Mouse (Mus musculus): ENCODE results near the gene 1700011L22Rik. TPM values are rescaled to one million over a fixed set of nuclear protein-coding genes. Genes with fewer than 3 reads are reported as not detected.

The 1700011L22Rik gene
- total RNA-seq, 2 experiments from 2014 or later: not detected

DNA sequence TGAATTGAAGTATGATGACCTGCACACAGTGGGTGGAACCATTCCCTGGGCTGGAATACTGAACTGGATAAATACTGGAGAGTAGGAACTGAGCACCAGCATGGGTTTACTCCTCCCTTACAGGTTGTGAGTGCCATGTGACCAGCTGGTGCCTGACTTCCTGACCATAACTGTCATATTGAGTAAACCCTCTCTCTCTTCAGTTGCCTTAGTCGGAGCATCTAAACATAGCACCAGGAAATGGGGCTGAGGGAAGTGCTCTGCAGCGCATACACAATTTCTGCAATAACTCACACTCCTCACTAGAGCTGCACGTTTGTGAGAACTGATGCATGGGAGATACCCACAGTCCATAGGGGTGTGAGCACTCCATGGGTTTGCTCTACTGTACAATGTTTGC, 9.1 kb downstream of the 1700011L22Rik start:
- no peak for DNase-seq

DNA sequence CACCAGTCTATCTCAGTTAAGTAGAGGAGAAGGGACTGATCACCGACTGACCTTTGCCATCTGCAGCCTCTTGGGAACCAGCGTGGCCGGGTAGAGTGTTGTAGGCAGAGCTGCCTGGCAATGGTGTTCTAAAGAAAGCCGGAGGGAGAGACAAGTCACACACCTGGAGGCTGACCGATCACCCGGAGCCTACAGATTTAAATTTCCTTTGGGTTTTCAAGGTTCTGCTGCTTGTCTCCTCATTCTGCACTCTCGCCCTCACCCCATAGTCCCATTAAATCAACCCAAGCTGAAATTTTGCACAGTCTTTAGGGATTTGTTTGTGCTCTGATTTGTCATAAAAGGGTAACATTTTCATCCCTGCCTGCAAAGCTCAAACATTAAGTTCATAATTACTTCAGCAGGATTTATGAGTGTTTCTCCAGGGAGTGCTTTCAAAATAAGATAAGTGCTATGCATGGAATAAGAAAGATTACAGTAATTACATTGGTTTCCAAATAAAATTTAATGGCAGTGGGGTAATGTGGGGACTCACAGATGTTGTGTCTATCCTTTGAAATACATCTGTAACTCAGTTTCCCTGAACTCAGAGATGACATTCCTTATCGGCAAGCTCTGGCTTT, 19.0 kb downstream of the 1700011L22Rik start:
- no peak for DNase-seq

- no peak for DNase-seq
Observed at GRCm38 (mm10) chr8:79227916-79228315, 20.5 kb downstream of the 1700011L22Rik start.

DNA sequence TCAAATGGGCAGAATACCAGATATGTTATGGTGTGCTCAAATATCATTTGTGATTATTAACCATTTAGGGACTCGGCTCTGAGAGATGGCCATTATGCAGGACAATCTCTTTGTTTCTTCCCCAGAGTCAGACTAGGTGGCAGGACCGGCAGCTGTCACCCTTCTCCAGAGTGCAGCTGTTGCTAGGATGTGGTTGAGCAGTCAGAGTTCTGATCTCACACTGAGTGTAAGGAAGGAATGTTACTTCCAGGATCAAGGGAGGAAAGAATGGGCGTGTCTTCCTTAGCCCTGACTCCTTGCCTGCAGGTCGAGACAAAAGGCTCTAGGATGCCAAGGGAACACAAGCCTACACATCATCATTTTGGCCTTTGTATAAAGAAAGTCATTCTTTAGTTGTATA, 21.2 kb downstream of the 1700011L22Rik start:
- DNase-seq: no peak

GRCm38 (mm10) chr8:79226046-79226445, 22.3 kb downstream of the 1700011L22Rik start:
- no peak for DNase-seq

- DNase-seq: peak in 1 of 2 experiments; percentile 60
Observed at GRCm38 (mm10) chr8:79225586-79225985, 22.8 kb downstream of the 1700011L22Rik start.

- no peak for DNase-seq
Observed at GRCm38 (mm10) chr8:79224363-79224762, 24.0 kb downstream of the 1700011L22Rik start.

GRCm38 (mm10) chr8:79222752-79223141, 25.6 kb downstream of the 1700011L22Rik start:
- no peak for DNase-seq

DNA sequence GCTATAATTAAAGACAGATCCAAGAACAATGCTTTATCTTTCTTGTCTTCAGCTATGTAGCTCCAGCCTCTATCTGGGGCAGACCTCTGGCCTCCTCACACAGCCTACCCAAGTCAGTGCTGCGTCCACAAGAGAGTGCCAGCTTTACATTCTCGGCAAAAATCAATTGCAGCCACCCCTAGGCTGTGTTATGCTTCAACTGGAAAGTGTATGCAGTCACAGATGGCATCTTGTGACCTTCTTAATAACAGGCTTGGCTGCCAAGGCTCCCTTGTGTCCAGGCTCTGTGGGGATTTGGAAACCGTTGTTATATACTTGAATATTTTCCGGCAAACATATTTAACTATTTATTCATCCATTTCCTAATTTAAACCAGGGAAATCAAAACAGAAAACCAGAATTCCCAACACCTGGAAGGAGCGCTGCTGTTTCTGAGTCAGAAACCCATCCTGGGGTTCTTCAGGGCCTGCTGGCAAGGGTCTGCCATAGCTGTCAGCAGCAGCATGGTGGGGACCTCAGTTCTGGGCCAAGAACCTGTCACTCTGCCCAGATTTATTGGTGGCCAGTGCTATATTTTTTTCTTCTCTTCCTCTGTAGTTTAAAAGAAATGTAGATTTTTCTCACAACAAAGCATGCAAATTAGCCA, 26.1 kb downstream of the 1700011L22Rik start:
- peak in 1 of 2 experiments; percentile 15 for DNase-seq

DNA sequence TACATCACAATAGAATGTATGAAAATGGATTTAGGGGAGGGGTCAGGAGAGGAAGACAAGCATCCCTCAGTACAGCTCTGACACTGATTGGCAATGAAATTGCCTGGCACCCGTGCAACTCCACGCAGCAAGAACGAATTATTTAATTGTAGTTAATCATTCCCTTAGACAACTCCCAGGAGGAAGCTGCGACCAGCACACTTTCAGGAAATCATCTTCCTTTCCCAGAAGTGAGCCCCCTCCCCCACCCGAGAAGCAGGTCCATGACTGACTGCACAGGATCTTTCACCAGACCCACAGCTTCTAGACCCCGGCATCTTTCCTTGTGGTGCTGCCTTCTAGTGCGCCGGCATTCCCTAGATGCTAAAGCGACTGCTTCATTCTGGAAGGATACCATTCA, 36.7 kb downstream of the 1700011L22Rik start:
- no peak for DNase-seq

GRCm38 (mm10) chr8:79209641-79210358, 38.6 kb downstream of the 1700011L22Rik start:
- DNase-seq: peak; percentile 44 to 55

GRCm38 (mm10) chr8:79208691-79209640, 39.4 kb downstream of the 1700011L22Rik start:
- DNase-seq: peak; percentile 48 to 52

GRCm38 (mm10) chr8:79208181-79208580, 40.2 kb downstream of the 1700011L22Rik start:
- no peak for DNase-seq

- peak; percentile 72 to 74 for DNase-seq
Observed at GRCm38 (mm10) chr8:79206895-79207294, 41.5 kb downstream of the 1700011L22Rik start.

GRCm38 (mm10) chr8:79201446-79202147, 46.8 kb downstream of the 1700011L22Rik start:
- DNase-seq: no peak

- no peak for DNase-seq
Observed at GRCm38 (mm10) chr8:79198675-79199074, 49.7 kb downstream of the 1700011L22Rik start.

DNA sequence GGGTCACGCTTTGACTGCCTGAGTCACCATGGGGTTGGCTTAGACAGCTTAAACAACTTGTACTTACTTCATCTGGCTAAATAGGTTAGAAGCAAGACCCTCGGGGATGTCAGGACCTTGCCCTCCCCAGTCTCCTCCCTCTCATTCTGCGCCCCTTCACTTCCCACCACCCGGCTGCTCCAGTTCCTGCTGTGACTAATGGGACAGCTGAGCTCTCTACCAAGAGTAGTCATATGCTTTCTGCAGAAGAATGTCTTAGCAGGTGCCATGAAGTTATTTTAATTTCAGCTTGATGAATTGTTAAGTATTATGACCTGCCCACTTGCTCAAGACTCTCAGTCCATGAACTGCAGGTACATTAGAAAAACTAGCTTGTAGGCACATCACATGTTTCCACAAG, 51.9 kb downstream of the 1700011L22Rik start:
- DNase-seq: no peak

DNA sequence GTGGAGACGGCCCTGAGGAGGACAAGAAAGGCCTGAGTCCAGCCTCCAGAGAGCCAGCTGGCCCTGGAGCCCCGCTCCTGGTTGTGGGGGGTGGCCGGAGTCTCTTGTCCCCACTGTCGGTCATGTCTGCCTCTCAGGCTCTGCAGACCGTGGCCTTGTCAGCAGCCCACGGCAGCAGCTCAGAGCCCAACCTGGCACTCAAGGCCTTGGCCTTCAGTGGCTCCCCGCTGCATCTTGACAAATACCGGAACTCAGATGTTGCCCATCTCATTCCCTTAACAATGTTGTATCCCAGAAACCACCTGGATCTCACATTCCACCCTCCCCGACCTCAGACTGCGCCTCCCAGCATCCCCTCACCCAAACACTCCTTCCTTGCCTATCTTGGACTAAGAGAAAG, 58.3 kb downstream of the 1700011L22Rik start:
- DNase-seq: no peak

GRCm38 (mm10) chr8:79185488-79185887, 62.9 kb downstream of the 1700011L22Rik start:
- no peak for DNase-seq

- DNase-seq: no peak
Observed at GRCm38 (mm10) chr8:79179678-79180077, 68.7 kb downstream of the 1700011L22Rik start.

DNA sequence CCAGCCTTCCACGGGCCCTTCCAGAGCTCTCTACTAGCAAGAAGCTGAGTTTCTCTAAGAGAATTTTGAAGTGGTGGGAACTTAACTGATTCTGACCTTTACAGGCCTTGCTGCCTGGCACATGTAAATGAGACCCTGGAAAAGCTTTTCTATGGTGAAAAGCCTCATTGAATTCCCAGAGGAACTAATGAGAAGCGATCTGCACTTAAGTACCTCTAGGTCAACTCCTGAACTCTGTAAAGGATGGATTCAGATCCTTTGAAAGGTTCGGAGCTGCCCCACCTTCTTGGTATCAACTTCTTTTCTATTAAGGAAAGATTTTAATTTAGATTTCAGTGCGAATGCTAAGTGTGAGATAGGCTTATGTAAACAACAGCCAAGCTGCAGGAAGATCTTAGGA, 72.4 kb downstream of the 1700011L22Rik start:
- DNase-seq: no peak

Measured in heart, adult 18-20 months (tissue).